Mouse (Mus musculus) embryonic fibroblast, embryonic 13.5 days (primary cell): Measurements from ENCODE around the gene Cacnb2.

ENCODE experiments used
- CTCF ChIP-seq: IDR thresholded peaks from 2 replicates; pipeline ENCODE4 v1.5.1; 2011; ENCODE audit warnings: mild to moderate bottlenecking, control low read depth, low read length, moderate library complexity, borderline replicate concordance; ENCODE audit not compliant: insufficient read depth
- POLR2A ChIP-seq: IDR thresholded peaks from 2 replicates; pipeline ENCODE4 v1.6.1; 2011; ENCODE audit warnings: low read depth, mild to moderate bottlenecking, control low read depth, low read length, moderate library complexity

DNA sequence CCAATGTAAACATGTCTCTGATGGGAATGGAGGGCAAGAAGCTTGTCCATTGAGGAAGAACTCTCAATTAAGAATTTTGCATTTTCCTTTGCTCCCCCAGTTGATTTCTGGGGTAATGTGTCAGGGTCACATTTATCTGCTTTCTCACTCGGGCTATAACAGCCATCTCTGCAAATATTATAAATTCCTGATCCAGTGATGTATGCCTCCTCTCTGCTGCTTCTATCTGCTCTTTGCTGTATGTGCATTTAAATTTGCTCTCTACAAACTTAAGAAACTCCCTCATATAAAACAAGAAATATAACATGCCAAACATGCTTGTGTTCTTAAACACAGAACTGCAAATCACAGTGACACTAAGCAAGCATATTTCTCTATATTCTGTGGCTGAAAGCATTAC, 171.5 kb downstream of the Cacnb2 start:
- no peak for TF ChIP-seq CTCF
- TF ChIP-seq POLR2A: no peak
